Mouse (Mus musculus): Measurements from ENCODE around the gene Coa4. TPM values are rescaled to one million over a fixed set of nuclear protein-coding genes. Genes with fewer than 3 reads are reported as not detected.
"Not testable (repeated sequence)": the region's sequence is repeated elsewhere in the genome, so short reads cannot be mapped to it uniquely, and the experiment has no call there.

Gene Coa4
- polyA plus RNA-seq, 1 experiment, result 8.3 TPM

DNA sequence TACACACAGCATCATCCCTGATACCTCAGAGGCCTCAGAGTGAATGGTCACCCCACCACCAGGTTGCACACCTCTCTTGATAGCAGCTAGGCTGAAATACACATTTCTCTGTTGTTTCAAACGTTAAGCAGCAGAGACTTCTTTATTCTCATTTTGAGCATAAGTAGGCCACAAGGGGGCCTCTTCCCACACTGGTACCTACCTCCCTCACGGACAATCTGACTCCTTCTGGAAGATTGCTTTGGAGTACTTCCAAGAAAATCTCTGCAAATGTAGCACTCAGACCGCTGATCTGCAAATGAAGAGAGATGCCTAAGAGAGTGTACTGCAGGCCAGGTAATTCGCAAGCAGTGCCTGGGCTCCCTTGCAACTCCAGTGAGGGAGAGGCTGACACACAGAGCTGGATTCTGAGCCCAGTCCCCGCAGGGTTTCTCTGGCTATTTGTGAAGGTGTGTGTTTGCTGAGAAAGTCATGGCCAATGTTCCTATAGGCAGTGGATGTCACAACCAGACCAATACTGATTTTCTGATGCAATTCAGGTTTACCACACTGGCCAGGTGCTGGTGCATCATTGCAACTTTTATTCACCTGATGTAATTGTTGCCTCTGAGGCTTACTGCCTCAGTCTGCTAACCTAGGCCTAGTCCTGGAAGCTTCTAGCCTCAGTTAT lies 13.6 kb downstream of the Coa4 start:
- TF ChIP-seq CTCF (IDR thresholded peaks at IDR 0.05; ENCODE audit: extremely low read depth, insufficient read depth, low read length) (0 out of 2 replicates have a peak, but pooled peaks have one; percentile 21), POLR2A (IDR thresholded peaks at IDR 0.05; ENCODE audit: extremely low read depth, insufficient read depth, low read length) (no peak)
- Histone ChIP-seq H3K4me3 (ENCODE audit: insufficient read depth, low read length) (no peak overlapping the region), H3K27ac (ENCODE audit: insufficient read depth, low read length) (no peak overlapping the region), H3K4me1 (ENCODE audit: control insufficient read depth, insufficient read depth, low read length) (peaks cover 2% of the 10 kb centered on the region)

DNA sequence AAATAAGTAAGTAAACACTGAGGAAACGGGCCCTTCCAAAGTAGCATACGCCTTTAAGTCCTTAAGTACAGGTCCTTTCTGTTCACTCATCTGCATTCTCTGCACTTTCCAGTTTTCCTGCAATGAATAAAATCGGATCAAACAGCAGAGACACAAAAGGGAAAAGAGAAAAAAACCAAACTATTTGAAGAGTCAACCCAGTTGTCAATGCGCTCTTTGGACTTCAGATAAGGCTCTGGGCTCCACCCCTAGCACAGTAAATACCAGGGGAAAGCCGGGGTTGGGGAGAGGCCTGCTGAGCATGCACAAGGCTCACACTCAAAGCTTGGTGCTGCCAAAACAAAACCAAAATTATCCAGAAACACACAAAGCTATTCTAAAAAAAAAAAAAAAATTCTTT lies 18.1 kb downstream of the Coa4 start:
- TF ChIP-seq POLR2A (IDR thresholded peaks at IDR 0.05; ENCODE audit: extremely low read depth, insufficient read depth, low read length) (no peak), CTCF (IDR thresholded peaks at IDR 0.05; ENCODE audit: extremely low read depth, insufficient read depth, low read length) (no peak)
- H3K4me3 ChIP-seq (ENCODE audit: insufficient read depth, low read length), result no peak overlapping the region
- H3K27ac ChIP-seq (ENCODE audit: insufficient read depth, low read length), result peak overlapping the region; percentile 75
- H3K4me1 ChIP-seq (ENCODE audit: control insufficient read depth, insufficient read depth, low read length), result peaks cover 2% of the 10 kb centered on the region

DNA sequence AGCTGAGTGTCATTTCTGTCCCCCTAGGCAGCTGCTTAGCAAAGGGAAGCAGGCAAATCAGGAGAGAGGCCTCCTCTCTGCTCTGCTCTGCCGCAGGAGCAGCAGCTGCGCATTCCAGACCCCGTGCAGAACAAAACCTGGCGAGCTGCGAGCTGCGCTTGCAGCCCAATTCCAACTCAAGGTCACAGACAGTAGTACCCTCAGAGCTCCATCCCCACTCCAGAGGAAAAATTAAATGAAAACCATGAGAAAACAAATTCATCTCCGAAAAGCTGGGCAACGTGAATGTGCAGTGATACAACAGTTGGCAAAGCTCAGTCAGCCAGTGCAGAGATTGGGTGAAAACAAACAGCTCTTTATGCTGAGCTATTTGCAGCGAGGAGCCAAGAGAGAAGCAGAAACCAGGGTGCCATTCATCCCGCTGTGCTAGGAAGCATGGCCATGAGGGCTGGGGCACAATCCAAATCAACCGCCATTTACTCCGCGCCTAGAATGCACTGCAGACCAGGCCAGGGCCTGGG lies 18.6 kb downstream of the Coa4 start:
- peak; percentile 33; the same call in 1 of the 2 replicates for TF ChIP-seq POLR2A (IDR thresholded peaks at IDR 0.05; ENCODE audit: extremely low read depth, insufficient read depth, low read length)
- no peak for TF ChIP-seq CTCF (IDR thresholded peaks at IDR 0.05; ENCODE audit: extremely low read depth, insufficient read depth, low read length)
- Histone ChIP-seq H3K4me3 (ENCODE audit: insufficient read depth, low read length) (no peak overlapping the region), H3K27ac (ENCODE audit: insufficient read depth, low read length) (peak overlapping the region; percentile 75), H3K4me1 (ENCODE audit: control insufficient read depth, insufficient read depth, low read length) (no peaks in the 10 kb centered on the region; the same call in 1 of the 2 replicates)

DNA sequence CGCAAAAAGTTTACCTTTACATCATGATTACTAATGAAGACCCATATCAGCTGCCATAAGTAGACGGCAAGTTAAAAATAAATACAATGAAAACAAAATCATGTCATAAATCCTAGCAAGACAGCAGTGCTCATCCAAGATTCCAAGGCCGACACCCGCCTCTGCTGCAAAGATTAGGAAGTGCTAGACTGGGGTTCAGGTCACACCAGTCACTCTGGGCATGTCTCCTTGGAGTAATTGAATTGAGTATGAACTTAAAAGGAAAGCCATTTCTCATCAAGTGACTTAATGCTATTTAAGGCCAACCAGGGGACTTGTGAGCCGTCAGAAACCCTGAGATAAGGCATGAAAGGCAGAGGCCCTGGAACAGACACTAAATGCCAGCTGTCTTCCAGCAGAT lies 20.4 kb downstream of the Coa4 start:
- no peak overlapping the region for H3K4me3 ChIP-seq (ENCODE audit: insufficient read depth, low read length)
- H3K27ac ChIP-seq (ENCODE audit: insufficient read depth, low read length), result no peak overlapping the region
- H3K4me1 ChIP-seq (ENCODE audit: control insufficient read depth, insufficient read depth, low read length), result peaks cover 3% of the 10 kb centered on the region; the same call in 1 of the 2 replicates
- TF ChIP-seq CTCF (IDR thresholded peaks at IDR 0.05; ENCODE audit: extremely low read depth, insufficient read depth, low read length) (no peak), POLR2A (IDR thresholded peaks at IDR 0.05; ENCODE audit: extremely low read depth, insufficient read depth, low read length) (no peak)

DNA sequence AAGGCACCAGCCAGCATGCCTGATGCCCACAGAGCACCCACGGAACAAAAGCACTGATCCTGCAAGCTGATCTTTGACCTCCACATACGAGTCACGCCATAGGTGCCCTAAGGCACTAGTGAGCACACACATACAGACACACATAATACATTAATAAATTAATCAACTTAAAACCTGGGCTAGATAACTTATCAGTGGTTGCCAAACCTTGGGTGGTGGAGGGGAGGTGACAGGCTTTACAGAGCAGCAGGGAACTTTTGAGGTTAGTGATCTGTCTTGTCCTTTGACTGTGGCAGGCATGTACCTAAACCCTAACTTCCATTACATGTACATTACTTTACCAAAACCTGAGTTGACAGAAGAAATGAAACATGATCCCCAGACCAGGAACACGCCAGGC lies 22.5 kb downstream of the Coa4 start:
- Histone ChIP-seq H3K27ac (ENCODE audit: insufficient read depth, low read length) (no peak overlapping the region), H3K4me1 (ENCODE audit: control insufficient read depth, insufficient read depth, low read length) (peaks cover 3% of the 10 kb centered on the region; the same call in 1 of the 2 replicates), H3K4me3 (ENCODE audit: insufficient read depth, low read length) (no peak overlapping the region)
- TF ChIP-seq CTCF (IDR thresholded peaks at IDR 0.05; ENCODE audit: extremely low read depth, insufficient read depth, low read length), result no peak
- TF ChIP-seq POLR2A (IDR thresholded peaks at IDR 0.05; ENCODE audit: extremely low read depth, insufficient read depth, low read length), result no peak

DNA sequence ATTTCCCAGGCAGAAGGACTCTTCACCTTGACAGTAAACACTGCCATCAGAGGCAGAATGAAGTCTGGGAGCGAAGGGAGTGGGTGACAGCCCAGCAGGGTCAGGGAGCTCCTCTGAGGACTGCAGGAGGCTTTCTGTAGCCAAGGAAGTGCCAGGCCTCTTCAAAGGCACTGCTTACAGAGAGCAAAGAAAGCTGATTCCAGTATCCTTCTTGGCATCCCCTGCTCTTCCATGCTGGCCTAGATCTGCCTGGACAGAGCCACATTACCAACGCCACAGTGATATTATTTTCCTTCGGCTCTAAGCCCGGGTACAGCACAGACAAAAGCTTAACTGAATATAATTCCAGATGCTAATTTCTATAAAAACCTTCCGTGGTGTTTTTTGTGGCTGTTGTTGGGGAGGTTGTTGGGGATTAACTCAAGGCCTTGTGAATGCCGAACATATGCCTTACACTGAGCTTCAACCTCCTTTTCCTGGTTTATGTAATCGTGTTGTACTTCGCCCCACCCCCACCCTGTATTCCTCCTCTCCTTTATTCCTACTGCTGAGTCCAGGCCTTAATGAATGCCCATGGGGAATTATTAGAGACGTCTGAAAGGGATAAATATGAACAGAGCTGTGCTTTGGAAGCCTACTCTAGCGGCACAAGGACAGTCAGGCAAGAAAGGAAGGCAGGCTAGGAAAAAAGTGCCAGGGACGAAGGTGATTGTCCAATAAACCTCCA lies 25.2 kb downstream of the Coa4 start:
- no peak overlapping the region for H3K4me3 ChIP-seq (ENCODE audit: insufficient read depth, low read length)
- TF ChIP-seq POLR2A (IDR thresholded peaks at IDR 0.05; ENCODE audit: extremely low read depth, insufficient read depth, low read length), result no peak
- no peak for TF ChIP-seq CTCF (IDR thresholded peaks at IDR 0.05; ENCODE audit: extremely low read depth, insufficient read depth, low read length)
- H3K4me1 ChIP-seq (ENCODE audit: control insufficient read depth, insufficient read depth, low read length), result 0 out of 2 replicates have a peak, but pooled peaks cover 3% of the 10 kb centered on the region
- peak overlapping the region; percentile 17 for H3K27ac ChIP-seq (ENCODE audit: insufficient read depth, low read length)

DNA sequence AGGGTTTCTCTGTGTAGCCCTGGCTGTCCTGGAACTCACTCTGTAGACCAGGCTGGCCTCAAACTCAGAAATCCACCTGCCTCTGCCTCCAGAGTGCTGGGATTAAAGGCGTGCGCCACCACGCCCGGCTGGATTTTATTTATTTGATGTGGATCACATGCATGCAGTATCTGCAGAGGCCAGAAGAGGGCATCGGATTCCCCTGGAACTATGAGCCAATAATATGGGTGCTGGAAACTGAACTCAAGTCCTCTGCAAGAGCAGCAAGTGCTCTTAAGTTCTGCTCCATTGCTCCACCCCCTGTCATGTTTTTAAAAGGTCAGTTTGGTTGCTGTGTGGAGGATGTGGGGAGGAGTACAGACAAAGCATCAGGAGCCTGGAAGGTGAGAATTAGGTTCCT lies 30.4 kb downstream of the Coa4 start:
- H3K4me1 ChIP-seq (ENCODE audit: control insufficient read depth, insufficient read depth, low read length); H3K4me3 ChIP-seq (ENCODE audit: insufficient read depth, low read length); H3K27ac ChIP-seq (ENCODE audit: insufficient read depth, low read length): not testable (repeated sequence)

DNA sequence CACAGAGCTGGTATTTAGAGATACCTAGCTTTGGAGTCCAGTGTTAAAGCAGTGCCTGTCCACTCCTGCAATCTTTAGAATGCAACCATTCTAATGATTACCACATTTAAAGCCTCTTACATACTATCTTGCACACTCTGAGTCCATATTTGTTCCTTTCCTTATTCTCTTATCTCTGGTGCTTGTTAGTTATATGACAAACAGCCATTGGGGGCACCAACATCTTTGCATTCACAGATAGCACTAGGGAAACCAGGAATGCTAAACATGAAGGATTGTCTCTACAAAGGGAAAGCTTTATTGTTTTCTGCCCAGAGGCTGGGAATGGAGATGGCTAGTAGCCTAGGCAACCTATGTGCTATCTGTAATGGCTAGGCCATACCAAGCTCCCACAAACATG lies 33.0 kb downstream of the Coa4 start:
- H3K4me1 ChIP-seq (ENCODE audit: control insufficient read depth, insufficient read depth, low read length), result no peaks in the 10 kb centered on the region
- H3K4me3 ChIP-seq (ENCODE audit: insufficient read depth, low read length), result no peak overlapping the region
- TF ChIP-seq POLR2A (IDR thresholded peaks at IDR 0.05; ENCODE audit: extremely low read depth, insufficient read depth, low read length), result no peak
- no peak for TF ChIP-seq CTCF (IDR thresholded peaks at IDR 0.05; ENCODE audit: extremely low read depth, insufficient read depth, low read length)
- no peak overlapping the region for H3K27ac ChIP-seq (ENCODE audit: insufficient read depth, low read length)

DNA sequence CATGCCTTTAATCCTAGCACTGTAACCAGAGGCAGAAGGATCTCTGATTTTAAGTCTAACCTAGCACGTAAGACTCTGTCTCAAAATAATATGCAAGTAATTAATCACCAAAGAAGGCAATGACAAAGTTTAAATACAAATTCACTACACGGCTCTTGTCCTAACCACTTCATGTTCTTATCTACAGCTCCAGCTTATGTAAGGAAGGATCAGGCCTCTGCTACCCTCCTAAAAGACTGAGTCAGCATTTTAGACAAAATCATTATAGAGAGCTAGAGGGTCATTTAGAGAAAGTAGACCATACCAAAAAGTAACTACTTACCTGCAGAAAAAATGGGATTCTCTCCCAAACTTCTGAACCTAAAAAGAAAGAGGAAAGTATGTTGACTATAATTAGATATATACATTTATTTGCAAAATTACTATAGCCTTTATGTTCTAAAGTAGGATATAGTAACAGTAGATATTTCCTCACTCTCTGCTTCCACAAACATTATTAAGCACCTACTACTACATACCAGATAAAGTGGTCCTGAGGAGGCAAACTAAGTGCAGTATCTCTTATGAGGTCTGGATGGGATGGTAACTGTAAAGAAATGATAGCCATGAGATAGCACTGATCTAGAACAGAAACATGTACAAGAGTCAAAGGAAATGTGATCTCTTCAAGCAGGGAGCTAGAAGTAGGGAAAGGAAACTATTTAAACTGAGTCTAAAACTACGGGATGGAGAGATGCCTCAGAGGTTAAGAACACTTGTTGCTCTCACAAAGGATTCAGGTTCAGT lies 34.3 kb downstream of the Coa4 start:
- TF ChIP-seq CTCF (IDR thresholded peaks at IDR 0.05; ENCODE audit: extremely low read depth, insufficient read depth, low read length), result no peak
- no peak for TF ChIP-seq POLR2A (IDR thresholded peaks at IDR 0.05; ENCODE audit: extremely low read depth, insufficient read depth, low read length)
- Histone ChIP-seq H3K4me1 (ENCODE audit: control insufficient read depth, insufficient read depth, low read length) (no peaks in the 10 kb centered on the region), H3K27ac (ENCODE audit: insufficient read depth, low read length) (no peak overlapping the region), H3K4me3 (ENCODE audit: insufficient read depth, low read length) (no peak overlapping the region)

Measured in cortical plate, adult 2 months (tissue).